Mouse (Mus musculus) CH12.LX (cell line): Measurements from ENCODE around the gene Arrdc1.

Source experiments
- CTCF ChIP-seq, 2 experiments: IDR thresholded peaks in 1 of 2; conservative IDR thresholded peaks in 1 of 2; 2 replicates each; pipeline ENCODE4 v1.5.1; 2011 to 2012; ENCODE audit warnings: low read depth in 2 of 2, low read length in 2 of 2, improper control_type of control experiment in 1 of 2, inconsistent platforms in 1 of 2, mild to moderate bottlenecking in 1 of 2, moderate library complexity in 1 of 2
- ETS1 ChIP-seq: conservative IDR thresholded peaks from 2 replicates; pipeline ENCODE4 v1.6.1; 2012; ENCODE audit warnings: low read depth, mild to moderate bottlenecking, inconsistent platforms, low read length, improper control_type of control experiment, moderate library complexity

GRCm38 (mm10) chr2:24926345-24926964 lies 8.6 kb downstream of the Arrdc1 start:
- no peak for TF ChIP-seq ETS1
- TF ChIP-seq CTCF (conservative IDR thresholded peaks at IDR 0.05 in 1 of 2, IDR thresholded peaks at IDR 0.05 in 1 of 2; ENCODE audit: low read depth in 2 of 2, low read length in 2 of 2): no peak
